In genomic region chr1:71876712-71877401, GRCm38 (mm10) we compare ENCODE assay signal across 29 mouse cellular contexts.
DNase-seq lines count a peak whose midpoint lies in the region; ATAC-seq and TF ChIP-seq lines count a peak whose summit lies in the region.
"Had no signal": no experiment of that assay in that cellular context is flagged by ENCODE, and none has a peak within 500 bp of the region (broad histone marks: within the 10 kb centered on the region; RNA-seq: fewer than 3 reads in every experiment).

No protein-coding gene starts in this region.

- no peak overlapping the region for H3K4me3 ChIP-seq in embryonic facial prominence, embryonic 11.5 days (ENCODE audit: low read depth, low read length)
- H3K4me3 ChIP-seq in embryonic fibroblast, embryonic 13.5 days (ENCODE audit: insufficient read depth, low read length): no peak overlapping the region
- no peak overlapping the region for H3K4me3 ChIP-seq in limb, embryonic 14.5 days (replicated peaks; ENCODE audit: low read length)
- no peak overlapping the region for H3K4me3 ChIP-seq in neural tube, embryonic 15.5 days (replicated peaks)
- H3K4me3 ChIP-seq in liver, embryonic 11.5 days (ENCODE audit: low read depth, low read length): no peak overlapping the region
- H3K4me3 ChIP-seq: left cerebral cortex, adult 2 months; liver, embryonic 13.5 days; megakaryocyte, embryonic 14.5 days; midbrain, embryonic 13.5 days; neural tube, embryonic 12.5 days had no signal

- H3K9ac ChIP-seq in embryonic facial prominence, embryonic 11.5 days (replicated peaks; ENCODE audit: low read length): no peak overlapping the region
- H3K9ac ChIP-seq in limb, embryonic 14.5 days (ENCODE audit: low read depth, low read length, severe bottlenecking): no peak overlapping the region
- no peak overlapping the region for H3K9ac ChIP-seq in neural tube, embryonic 15.5 days (replicated peaks)
- H3K9ac ChIP-seq in liver, embryonic 11.5 days (ENCODE audit: low read depth, low read length): no peak overlapping the region
- H3K9ac ChIP-seq: hindbrain, embryonic 14.5 days; liver, embryonic 13.5 days; midbrain, embryonic 13.5 days; neural tube, embryonic 12.5 days had no signal

- no peaks in the 10 kb centered on the region for H3K4me1 ChIP-seq in embryonic facial prominence, embryonic 11.5 days (ENCODE audit: control insufficient read depth, insufficient read depth, low read length)
- peaks cover 12% of the 10 kb centered on the region for H3K4me1 ChIP-seq in embryonic fibroblast, embryonic 13.5 days (ENCODE audit: control insufficient read depth, insufficient read depth, low read length)
- H3K4me1 ChIP-seq in limb, embryonic 14.5 days (ENCODE audit: control insufficient read depth, insufficient read depth, low read length): peaks cover 10% of the 10 kb centered on the region; the same call in 1 of the 2 replicates
- H3K4me1 ChIP-seq in neural tube, embryonic 15.5 days: no peaks in the 10 kb centered on the region
- no peaks in the 10 kb centered on the region for H3K4me1 ChIP-seq in liver, embryonic 11.5 days (replicated peaks; ENCODE audit: control insufficient read depth, insufficient read depth, low read length)
- H3K4me1 ChIP-seq: liver, embryonic 13.5 days; megakaryocyte, embryonic 14.5 days; midbrain, embryonic 13.5 days; neural tube, embryonic 12.5 days had no signal

- no peak for TF ChIP-seq CTCF in embryonic fibroblast, embryonic 13.5 days (IDR thresholded peaks at IDR 0.05; ENCODE audit: borderline replicate concordance, insufficient read depth, low read length)

- no peaks in the 10 kb centered on the region for H3K27me3 ChIP-seq in embryonic facial prominence, embryonic 11.5 days (ENCODE audit: control insufficient read depth, insufficient read depth, low read length)
- H3K27me3 ChIP-seq in limb, embryonic 14.5 days (ENCODE audit: control insufficient read depth, insufficient read depth, low read length): no peaks in the 10 kb centered on the region
- H3K27me3 ChIP-seq in neural tube, embryonic 15.5 days (replicated peaks): no peaks in the 10 kb centered on the region
- no peaks in the 10 kb centered on the region for H3K27me3 ChIP-seq in liver, embryonic 11.5 days (replicated peaks; ENCODE audit: control insufficient read depth, insufficient read depth, low read length)
- H3K27me3 ChIP-seq: liver, embryonic 13.5 days; megakaryocyte, embryonic 14.5 days; midbrain, embryonic 13.5 days; neural tube, embryonic 12.5 days had no signal

- no peaks in the 10 kb centered on the region for H3K36me3 ChIP-seq in embryonic facial prominence, embryonic 11.5 days (replicated peaks; ENCODE audit: control insufficient read depth, insufficient read depth, low read depth, low read length)
- H3K36me3 ChIP-seq in limb, embryonic 14.5 days (ENCODE audit: control insufficient read depth, insufficient read depth, low read length): no peaks in the 10 kb centered on the region
- no peaks in the 10 kb centered on the region for H3K36me3 ChIP-seq in neural tube, embryonic 15.5 days
- H3K36me3 ChIP-seq in liver, embryonic 11.5 days (ENCODE audit: control insufficient read depth, insufficient read depth, low read length): no peaks in the 10 kb centered on the region
- H3K36me3 ChIP-seq: liver, embryonic 13.5 days; midbrain, embryonic 13.5 days; neural tube, embryonic 12.5 days had no signal

- no peak overlapping the region for H3K4me2 ChIP-seq in embryonic facial prominence, embryonic 11.5 days (ENCODE audit: low read depth, low read length)
- peak overlapping the region; percentile 11; the same call in 1 of the 2 replicates for H3K4me2 ChIP-seq in limb, embryonic 14.5 days (replicated peaks; ENCODE audit: low read depth, low read length, severe bottlenecking)
- no peak overlapping the region for H3K4me2 ChIP-seq in neural tube, embryonic 15.5 days
- no peak overlapping the region for H3K4me2 ChIP-seq in liver, embryonic 11.5 days
- H3K4me2 ChIP-seq: heart, embryonic 11.5 days; hindbrain, embryonic 14.5 days; liver, embryonic 13.5 days; midbrain, embryonic 13.5 days; neural tube, embryonic 12.5 days had no signal

- WGBS in embryonic facial prominence, embryonic 11.5 days: 62% methylated on average over 9 of the region's 9 CpGs
- WGBS in limb, embryonic 14.5 days: 37% methylated on average over 9 of the region's 9 CpGs
- WGBS in neural tube, embryonic 15.5 days: 72% methylated on average over 9 of the region's 9 CpGs
- WGBS in liver, embryonic 11.5 days: 76% methylated on average over 9 of the region's 9 CpGs

- no peak overlapping the region for H3K27ac ChIP-seq in embryonic facial prominence, embryonic 11.5 days (replicated peaks; ENCODE audit: low read depth, low read length)
- H3K27ac ChIP-seq in embryonic fibroblast, embryonic 13.5 days (ENCODE audit: insufficient read depth, low read length): peak overlapping the region; percentile 32; the same call in 1 of the 2 replicates
- H3K27ac ChIP-seq in limb, embryonic 14.5 days (replicated peaks; ENCODE audit: low read depth, low read length): no peak overlapping the region
- no peak overlapping the region for H3K27ac ChIP-seq in neural tube, embryonic 15.5 days (replicated peaks)
- H3K27ac ChIP-seq in liver, embryonic 11.5 days (ENCODE audit: low read depth, low read length): no peak overlapping the region
- H3K27ac ChIP-seq: hindbrain, embryonic 14.5 days; left cerebral cortex, adult 2 months; liver, embryonic 13.5 days; midbrain, embryonic 13.5 days; neural tube, embryonic 12.5 days had no signal

- ATAC-seq in embryonic facial prominence, embryonic 11.5 days (replicated peaks; ENCODE audit: insufficient number of reproducible peaks, low FRiP score, low TSS enrichment, low read depth): no peak
- ATAC-seq in limb, embryonic 14.5 days (ENCODE audit: low FRiP score, low read depth): peak; percentile 53
- ATAC-seq in neural tube, embryonic 15.5 days (ENCODE audit: low FRiP score): no peak
- no peak for ATAC-seq in liver, embryonic 11.5 days (replicated peaks; ENCODE audit: low FRiP score)
- ATAC-seq: activated CD4-positive, CD25-positive, alpha-beta regulatory T cell, adult 4 months; CD4-positive, CD25-positive, alpha-beta regulatory T cell, adult 4 months; forebrain, embryonic 14.5 days; lung, postnatal 0 days; midbrain, embryonic 13.5 days had no signal

- no peaks in the 10 kb centered on the region for H3K9me3 ChIP-seq in embryonic facial prominence, embryonic 11.5 days (replicated peaks; ENCODE audit: control insufficient read depth, low read length)
- H3K9me3 ChIP-seq in limb, embryonic 14.5 days (ENCODE audit: control insufficient read depth, low read length): no peaks in the 10 kb centered on the region
- no peaks in the 10 kb centered on the region for H3K9me3 ChIP-seq in neural tube, embryonic 15.5 days (replicated peaks)
- H3K9me3 ChIP-seq in liver, embryonic 11.5 days (ENCODE audit: control insufficient read depth, low read length): no peaks in the 10 kb centered on the region
- H3K9me3 ChIP-seq: liver, embryonic 13.5 days; midbrain, embryonic 13.5 days; neural tube, embryonic 12.5 days had no signal

- TF ChIP-seq POLR2A in embryonic fibroblast, embryonic 13.5 days (IDR thresholded peaks at IDR 0.05; ENCODE audit: low read depth, low read length): no peak
- no peak for TF ChIP-seq POLR2A in limb, embryonic 14.5 days (IDR thresholded peaks at IDR 0.05; ENCODE audit: borderline replicate concordance, extremely low read depth, insufficient read depth, insufficient read length)

- peak; percentile 31 for DNase-seq in NIH3T3 (ENCODE audit: low read depth)
- DNase-seq in embryonic facial prominence, embryonic 11.5 days (ENCODE audit: low spot score): peak; percentile 46
- DNase-seq in limb, embryonic 14.5 days (ENCODE audit: low spot score): peak; percentile 64
- no peak for DNase-seq in layer of hippocampus, adult 9-11 months
- no peak for DNase-seq in liver, embryonic 11.5 days (ENCODE audit: low spot score)
- DNase-seq: adrenal gland, adult 2 months; adrenal gland, postnatal 36 days; cerebellum, adult 18-20 months; cerebellum, postnatal 10 days; gastrocnemius, postnatal 36 days; heart, adult 18-20 months; kidney, adult 11 months; kidney, postnatal 14 days; liver, embryonic 13.5 days; lung, adult 18-20 months; lung, postnatal 4 days; thymus, postnatal 4 days had no signal

Comparison
In these comparisons a context has a peak if more than half of its experiments do, and no peak if none do; other contexts are left out.
1. DNase-seq: peak in NIH3T3 (single experiment), embryonic facial prominence, embryonic 11.5 days (single experiment) and limb, embryonic 14.5 days (single experiment); none in layer of hippocampus, adult 9-11 months (single experiment) and liver, embryonic 11.5 days (single experiment).